Mouse (Mus musculus): ENCODE results near the gene Hoxc5. TPM values are rescaled to one million over a fixed set of nuclear protein-coding genes. Genes with fewer than 3 reads are reported as not detected.

Gene Hoxc5
- polyA plus RNA-seq, 1 experiment from 2014 or later: not detected

- ATAC-seq (no peak), DNase-seq (no peak)
- 2% methylated on average over 24 of the region's 28 CpGs for WGBS (ENCODE audit: insufficient replicate concordance)
- Histone ChIP-seq H3K4me1 (ENCODE audit: insufficient read depth) (no peaks in the 10 kb centered on the region), H3K9me3 (ENCODE audit: low read length) (no peaks in the 10 kb centered on the region), H3K36me3 (replicated peaks; ENCODE audit: insufficient read depth, low read length) (no peaks in the 10 kb centered on the region), H3K4me2 (ENCODE audit: low read depth, low read length) (no peak overlapping the region), H3K27me3 (ENCODE audit: insufficient read depth, low read length) (peaks cover 98% of the 10 kb centered on the region), H3K4me3 (ENCODE audit: low read depth, low read length) (peak overlapping the region; percentile 8; the same call in 1 of the 2 replicates), H3K27ac (ENCODE audit: low read depth) (no peak overlapping the region), H3K9ac (replicated peaks) (no peak overlapping the region)
- TF ChIP-seq EP300 (IDR thresholded peaks at IDR 0.05; ENCODE audit: low read depth) (no peak), CTCF (IDR thresholded peaks at IDR 0.05; ENCODE audit: low read depth) (no peak)
Observed at GRCm38 (mm10) chr15:103015009-103015399, 47.8 kb downstream of the Hoxc5 start.

GRCm38 (mm10) chr15:103015406-103016166, 48.3 kb downstream of the Hoxc5 start:
- no peaks in the 10 kb centered on the region for H3K4me1 ChIP-seq (ENCODE audit: insufficient read depth)
- H3K4me2 ChIP-seq (ENCODE audit: low read depth, low read length): no peak overlapping the region
- 11% methylated on average over 19 of the region's 19 CpGs for WGBS (ENCODE audit: insufficient replicate concordance)
- H3K9ac ChIP-seq (replicated peaks): no peak overlapping the region
- ATAC-seq (no peak), DNase-seq (no peak)
- TF ChIP-seq CTCF (IDR thresholded peaks at IDR 0.05; ENCODE audit: low read depth) (no peak), EP300 (IDR thresholded peaks at IDR 0.05; ENCODE audit: low read depth) (no peak)
- H3K27me3 ChIP-seq (ENCODE audit: insufficient read depth, low read length): peaks cover 98% of the 10 kb centered on the region
- no peak overlapping the region for H3K27ac ChIP-seq (ENCODE audit: low read depth)
- H3K4me3 ChIP-seq (ENCODE audit: low read depth, low read length): no peak overlapping the region
- no peaks in the 10 kb centered on the region for H3K36me3 ChIP-seq (replicated peaks; ENCODE audit: insufficient read depth, low read length)
- no peaks in the 10 kb centered on the region for H3K9me3 ChIP-seq (ENCODE audit: low read length)

- ATAC-seq: no peak
- Histone ChIP-seq H3K4me3 (ENCODE audit: low read depth, low read length) (no peak within 1 kb of the TSS), H3K27ac (ENCODE audit: low read depth) (no peak within 1 kb of the TSS), H3K27me3 (ENCODE audit: insufficient read depth, low read length) (peaks cover 97% of the 10 kb centered on the region), H3K9me3 (ENCODE audit: low read length) (no peaks in the 10 kb centered on the region), H3K9ac (replicated peaks) (no peak within 1 kb of the TSS), H3K4me1 (ENCODE audit: insufficient read depth) (no peaks in the 10 kb centered on the region), H3K4me2 (ENCODE audit: low read depth, low read length) (no peak within 1 kb of the TSS), H3K36me3 (replicated peaks; ENCODE audit: insufficient read depth, low read length) (no peaks in the 10 kb centered on the region)
- 37% methylated on average over 9 of the region's 9 CpGs for WGBS (ENCODE audit: insufficient replicate concordance)
- TF ChIP-seq CTCF (IDR thresholded peaks at IDR 0.05; ENCODE audit: low read depth) (no peak), EP300 (IDR thresholded peaks at IDR 0.05; ENCODE audit: low read depth) (no peak)
- no peak for DNase-seq
Observed at GRCm38 (mm10) chr15:103018636-103019035, 51.4 kb downstream of the Hoxc5 start, which contains the start of gene Hoxc4. TSS of gene Hoxc4 (plus strand) at chr15:103018934.

GRCm38 (mm10) chr15:103020899-103021418, 53.7 kb downstream of the Hoxc5 start:
- Histone ChIP-seq H3K9ac (replicated peaks) (no peak overlapping the region), H3K9me3 (ENCODE audit: low read length) (no peaks in the 10 kb centered on the region), H3K4me2 (ENCODE audit: low read depth, low read length) (no peak overlapping the region), H3K27me3 (ENCODE audit: insufficient read depth, low read length) (peaks cover 94% of the 10 kb centered on the region), H3K27ac (ENCODE audit: low read depth) (no peak overlapping the region), H3K36me3 (replicated peaks; ENCODE audit: insufficient read depth, low read length) (no peaks in the 10 kb centered on the region), H3K4me3 (ENCODE audit: low read depth, low read length) (no peak overlapping the region), H3K4me1 (ENCODE audit: insufficient read depth) (no peaks in the 10 kb centered on the region)
- TF ChIP-seq CTCF (IDR thresholded peaks at IDR 0.05; ENCODE audit: low read depth) (no peak), EP300 (IDR thresholded peaks at IDR 0.05; ENCODE audit: low read depth) (no peak)
- ATAC-seq (no peak), DNase-seq (no peak)
- 5% methylated on average over 8 of the region's 8 CpGs for WGBS (ENCODE audit: insufficient replicate concordance)

- Histone ChIP-seq H3K4me2 (ENCODE audit: low read depth, low read length) (no peak overlapping the region), H3K27ac (ENCODE audit: low read depth) (no peak overlapping the region), H3K27me3 (ENCODE audit: insufficient read depth, low read length) (peaks cover 94% of the 10 kb centered on the region), H3K36me3 (replicated peaks; ENCODE audit: insufficient read depth, low read length) (no peaks in the 10 kb centered on the region), H3K4me1 (ENCODE audit: insufficient read depth) (no peaks in the 10 kb centered on the region), H3K4me3 (ENCODE audit: low read depth, low read length) (no peak overlapping the region), H3K9ac (replicated peaks) (no peak overlapping the region), H3K9me3 (ENCODE audit: low read length) (no peaks in the 10 kb centered on the region)
- no peak for ATAC-seq
- TF ChIP-seq EP300 (IDR thresholded peaks at IDR 0.05; ENCODE audit: low read depth): no peak
- DNase-seq: no peak
- WGBS (ENCODE audit: insufficient replicate concordance): 13% methylated on average over 8 of the region's 8 CpGs
Observed at GRCm38 (mm10) chr15:103021544-103021943, 54.3 kb downstream of the Hoxc5 start.

- no peaks in the 10 kb centered on the region for H3K4me1 ChIP-seq (ENCODE audit: insufficient read depth)
- WGBS (ENCODE audit: insufficient replicate concordance): 6% methylated on average over 2 of the region's 2 CpGs
- DNase-seq: no peak
- no peaks in the 10 kb centered on the region for H3K36me3 ChIP-seq (replicated peaks; ENCODE audit: insufficient read depth, low read length)
- H3K27me3 ChIP-seq (ENCODE audit: insufficient read depth, low read length): peaks cover 94% of the 10 kb centered on the region
- no peak for TF ChIP-seq EP300 (IDR thresholded peaks at IDR 0.05; ENCODE audit: low read depth)
- no peak for TF ChIP-seq CTCF (IDR thresholded peaks at IDR 0.05; ENCODE audit: low read depth)
- no peak overlapping the region for H3K9ac ChIP-seq (replicated peaks)
- no peak overlapping the region for H3K27ac ChIP-seq (ENCODE audit: low read depth)
- no peak for ATAC-seq
- H3K4me2 ChIP-seq (ENCODE audit: low read depth, low read length): no peak overlapping the region
- H3K4me3 ChIP-seq (ENCODE audit: low read depth, low read length): no peak overlapping the region
- H3K9me3 ChIP-seq (ENCODE audit: low read length): no peaks in the 10 kb centered on the region
Observed at GRCm38 (mm10) chr15:103024131-103024530, 56.9 kb downstream of the Hoxc5 start.

All from liver, postnatal 0 days (tissue).